24 mouse cellular contexts compared by ENCODE assay signal in the genomic region with DNA sequence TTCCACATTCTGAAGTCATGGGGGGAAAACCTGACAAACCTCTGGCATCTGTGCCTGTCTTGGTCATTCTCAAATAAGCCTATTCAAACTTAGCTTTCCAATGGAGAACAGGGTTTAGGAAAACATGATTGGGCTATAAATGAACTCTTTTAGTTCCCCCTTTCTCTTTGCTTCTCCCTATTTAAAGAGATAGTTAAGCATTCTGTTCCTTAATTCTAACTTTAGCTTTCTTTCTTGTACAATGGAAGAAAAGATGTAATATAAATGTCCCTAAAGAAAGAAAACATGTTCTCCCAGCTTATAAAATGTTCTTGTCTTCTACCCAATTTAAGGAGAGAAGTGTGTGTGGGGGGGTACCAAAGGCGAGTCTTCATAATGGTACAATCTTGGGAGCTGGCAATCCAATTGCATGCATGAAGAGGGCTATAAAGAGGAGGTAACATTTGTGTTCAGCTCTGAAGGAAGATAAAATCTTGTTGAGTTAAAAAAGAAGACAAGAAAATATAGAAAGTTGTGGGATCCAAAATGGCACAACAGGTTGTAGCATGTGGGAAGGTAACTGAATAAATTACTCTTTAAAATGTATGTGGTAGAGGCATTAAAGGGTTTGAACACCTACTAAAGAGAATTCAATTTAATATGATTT.
"Had no signal": no experiment of that assay in that cellular context is flagged by ENCODE, and none has a peak within 500 bp of the region (broad histone marks: within the 10 kb centered on the region; RNA-seq: fewer than 3 reads in every experiment).

No protein-coding gene starts in this region.

- H3K4me2 ChIP-seq: intestine, embryonic 15.5 days; kidney, embryonic 15.5 days; limb, embryonic 12.5 days; limb, embryonic 15.5 days; liver, embryonic 11.5 days; lung, embryonic 14.5 days; stomach, embryonic 15.5 days had no signal

- DNase-seq: kidney, adult 11 months; kidney, adult 8-10 months; kidney, postnatal 10 days; kidney, postnatal 36 days; layer of hippocampus, postnatal 36 days; liver, postnatal 0 days; lung, embryonic 14.5 days; midbrain, embryonic 14.5 days; right cerebral cortex, postnatal 25 days; spleen, adult 18-20 months; thymus, adult 18-20 months; thymus, postnatal 36 days had no signal

- H3K9ac ChIP-seq: intestine, embryonic 15.5 days; kidney, embryonic 15.5 days; limb, embryonic 12.5 days; limb, embryonic 15.5 days; liver, embryonic 14.5 days; liver, postnatal 0 days; lung, embryonic 14.5 days; stomach, embryonic 15.5 days had no signal

- ATAC-seq: intestine, embryonic 15.5 days; liver, postnatal 0 days; lung, postnatal 0 days had no signal

- H3K4me1 ChIP-seq: intestine, embryonic 15.5 days; kidney, embryonic 15.5 days; limb, embryonic 12.5 days; limb, embryonic 15.5 days; megakaryocyte, embryonic 14.5 days; midbrain, embryonic 10.5 days; stomach, embryonic 15.5 days had no signal

- H3K27me3 ChIP-seq: intestine, embryonic 15.5 days; kidney, embryonic 15.5 days; limb, embryonic 12.5 days; limb, embryonic 15.5 days; megakaryocyte, embryonic 14.5 days; stomach, embryonic 15.5 days had no signal

- H3K9me3 ChIP-seq: intestine, embryonic 15.5 days; kidney, embryonic 15.5 days; limb, embryonic 12.5 days; limb, embryonic 15.5 days; megakaryocyte, embryonic 14.5 days; midbrain, embryonic 10.5 days; stomach, embryonic 15.5 days had no signal

- H3K27ac ChIP-seq: intestine, embryonic 15.5 days; kidney, embryonic 15.5 days; layer of hippocampus, adult 2 months; limb, embryonic 12.5 days; limb, embryonic 15.5 days; liver, embryonic 14.5 days; macrophage; midbrain, embryonic 10.5 days; stomach, embryonic 15.5 days had no signal

- H3K4me3 ChIP-seq: intestine, embryonic 15.5 days; kidney, embryonic 15.5 days; layer of hippocampus, adult 2 months; limb, embryonic 12.5 days; limb, embryonic 15.5 days; megakaryocyte, embryonic 14.5 days; midbrain, embryonic 10.5 days; stomach, embryonic 15.5 days had no signal

- H3K36me3 ChIP-seq: intestine, embryonic 15.5 days; kidney, embryonic 15.5 days; limb, embryonic 12.5 days; limb, embryonic 15.5 days; midbrain, embryonic 10.5 days; stomach, embryonic 15.5 days had no signal
